Mouse (Mus musculus) midbrain, postnatal 0 days (tissue): ENCODE results near the gene Slc44a3. TPM values are rescaled to one million over a fixed set of nuclear protein-coding genes. Genes with fewer than 3 reads are reported as not detected.

ENCODE experiments used
- ATAC-seq: fragments of 200-750 bp; cut with Nextera tagmentation; 2 replicates; pipeline ENCODE4 v1.8.0; 2017; ENCODE audit warnings: moderate number of reproducible peaks, mild to moderate bottlenecking, moderate TSS enrichment, moderate library complexity; ENCODE audit not compliant: low FRiP score
- DNase-seq: peaks from one replicate; pipeline ENCODE4 v3.0.0-alpha.2; 2015; ENCODE audit warnings: low spot score
- H3K27ac ChIP-seq: fragments of 300-500 bp; sonication (generic); 2 replicates; pipeline ENCODE4 v1.5.1; 2014; ENCODE audit warnings: low read depth, mild to moderate bottlenecking, low read length, mixed read lengths
- H3K27me3 ChIP-seq: fragments of 300-500 bp; sonication (generic); 2 replicates; pipeline ENCODE4 v1.6.1; 2014; ENCODE audit warnings: low read length, control low read depth, mixed read lengths; ENCODE audit not compliant: insufficient read depth
- H3K36me3 ChIP-seq: fragments of 300-500 bp; sonication (generic); 2 replicates; pipeline ENCODE4 v1.6.1; 2014; ENCODE audit warnings: low read length, control low read depth, mixed read lengths; ENCODE audit not compliant: insufficient read depth
- H3K4me1 ChIP-seq: fragments of 300-500 bp; sonication (generic); 2 replicates; pipeline ENCODE4 v1.6.1; 2014; ENCODE audit warnings: mild to moderate bottlenecking, control low read depth, antibody characterized with exemption, low read length, mixed read lengths; ENCODE audit not compliant: insufficient read depth
- H3K4me2 ChIP-seq: fragments of 300-500 bp; sonication (generic); 2 replicates; pipeline ENCODE4 v1.6.1; 2014; ENCODE audit warnings: low read depth, mild to moderate bottlenecking, low read length, mixed read lengths; ENCODE audit not compliant: poor library complexity, severe bottlenecking
- H3K4me3 ChIP-seq: fragments of 300-500 bp; sonication (generic); 2 replicates; pipeline ENCODE4 v1.5.1; 2014; ENCODE audit warnings: low read depth, mild to moderate bottlenecking, low read length, moderate library complexity
- H3K9ac ChIP-seq: fragments of 300-500 bp; sonication (generic); replicated peaks from 2 replicates; pipeline ENCODE4 v1.6.1; 2014; ENCODE audit warnings: mild to moderate bottlenecking, low read length, moderate library complexity, mixed read lengths; ENCODE audit not compliant: poor library complexity, severe bottlenecking
- H3K9me3 ChIP-seq: fragments of 300-500 bp; sonication (generic); 2 replicates; pipeline ENCODE4 v1.6.1; 2016; ENCODE audit warnings: low read length, control low read depth
- CTCF ChIP-seq: IDR thresholded peaks from 2 replicates; pipeline ENCODE4 v1.5.1; 2016; ENCODE audit warnings: antibody characterized with exemption, mild to moderate bottlenecking
- WGBS: fragments of 180-500 bp; shearing (Covaris S2); extraction: QIAGEN DNeasy Blood & Tissue Kit; methylation state at CpG from one replicate; pipeline ENCODE4 v1.1.7; 2014; 5-methylcytosine and 5-hydroxymethylcytosine counted together
- polyA plus RNA-seq: library from polyadenylated mRNA; unstranded; fragments of >200 nt; fragmentation: Nextera tagmentation; extraction: Ambion mirVana; gene quantifications from 2 replicates; pipeline ENCODE4 v1.2.1, GENCODE M21; 2015
- total RNA-seq: library from RNA; depleted of rRNA; stranded (reverse); fragments of >200 nt; gene quantifications from 2 replicates; pipeline ENCODE4 v1.2.3, GENCODE M21; 2014

Gene Slc44a3
- total and polyA plus RNA-seq, 2 experiments from 2014 or later: 0.22 to 0.47 TPM

- no peak for TF ChIP-seq CTCF
- WGBS: 65% methylated on average over 6 of the region's 6 CpGs
- H3K9me3 ChIP-seq: no peaks in the 10 kb centered on the region
- no peaks in the 10 kb centered on the region for H3K27me3 ChIP-seq
- no peak overlapping the region for H3K4me2 ChIP-seq
- no peaks in the 10 kb centered on the region for H3K36me3 ChIP-seq
- ATAC-seq (no peak), DNase-seq (no peak)
- H3K9ac ChIP-seq: no peak overlapping the region
- no peak overlapping the region for H3K4me3 ChIP-seq
- no peaks in the 10 kb centered on the region for H3K4me1 ChIP-seq
- H3K27ac ChIP-seq: no peak overlapping the region
Measured at GRCm38 (mm10) chr3:121576367-121576766, 44.2 kb upstream of the Slc44a3 start.

- no peaks in the 10 kb centered on the region for H3K9me3 ChIP-seq
- no peak overlapping the region for H3K9ac ChIP-seq
- DNase-seq (no peak), ATAC-seq (no peak)
- no peaks in the 10 kb centered on the region for H3K27me3 ChIP-seq
- no peak for TF ChIP-seq CTCF
- WGBS: 82% methylated on average over 4 of the region's 4 CpGs
- no peaks in the 10 kb centered on the region for H3K36me3 ChIP-seq
- no peak overlapping the region for H3K4me2 ChIP-seq
- H3K4me3 ChIP-seq: no peak overlapping the region
- no peaks in the 10 kb centered on the region for H3K4me1 ChIP-seq
- H3K27ac ChIP-seq: no peak overlapping the region
Measured at GRCm38 (mm10) chr3:121574386-121574785, 42.2 kb upstream of the Slc44a3 start.

- H3K4me3 ChIP-seq: no peak overlapping the region
- no peak overlapping the region for H3K4me2 ChIP-seq
- H3K9ac ChIP-seq: no peak overlapping the region
- no peak for ATAC-seq
- no peak for TF ChIP-seq CTCF
- H3K4me1 ChIP-seq: no peaks in the 10 kb centered on the region
- 85% methylated on average over 7 of the region's 7 CpGs for WGBS
- H3K27ac ChIP-seq: no peak overlapping the region
- H3K27me3 ChIP-seq: no peaks in the 10 kb centered on the region
- no peaks in the 10 kb centered on the region for H3K36me3 ChIP-seq
- H3K9me3 ChIP-seq: no peaks in the 10 kb centered on the region
- no peak for DNase-seq
Measured at GRCm38 (mm10) chr3:121573858-121574257, 41.7 kb upstream of the Slc44a3 start.

- Histone ChIP-seq H3K27me3 (no peaks in the 10 kb centered on the region), H3K4me3 (no peak overlapping the region), H3K4me2 (no peak overlapping the region), H3K9me3 (no peaks in the 10 kb centered on the region), H3K36me3 (no peaks in the 10 kb centered on the region), H3K4me1 (no peaks in the 10 kb centered on the region), H3K9ac (no peak overlapping the region), H3K27ac (no peak overlapping the region)
- no peak for DNase-seq
- ATAC-seq: no peak
- 89% methylated on average over 4 of the region's 4 CpGs for WGBS
- no peak for TF ChIP-seq CTCF
Measured at GRCm38 (mm10) chr3:121571491-121571890, 39.3 kb upstream of the Slc44a3 start.

GRCm38 (mm10) chr3:121570623-121571022 is 38.4 kb upstream of the Slc44a3 start:
- Histone ChIP-seq H3K9me3 (no peaks in the 10 kb centered on the region), H3K36me3 (no peaks in the 10 kb centered on the region), H3K4me3 (no peak overlapping the region), H3K27me3 (no peaks in the 10 kb centered on the region), H3K4me2 (no peak overlapping the region), H3K4me1 (no peaks in the 10 kb centered on the region), H3K9ac (no peak overlapping the region), H3K27ac (no peak overlapping the region)
- WGBS: 87% methylated on average over 11 of the region's 11 CpGs
- ATAC-seq (no peak), DNase-seq (no peak)
- no peak for TF ChIP-seq CTCF

- H3K4me2 ChIP-seq: no peak overlapping the region
- ATAC-seq: no peak
- no peaks in the 10 kb centered on the region for H3K27me3 ChIP-seq
- no peak overlapping the region for H3K27ac ChIP-seq
- DNase-seq: no peak
- H3K4me3 ChIP-seq: no peak overlapping the region
- H3K36me3 ChIP-seq: no peaks in the 10 kb centered on the region
- H3K4me1 ChIP-seq: no peaks in the 10 kb centered on the region
- WGBS: 49% methylated on average over 5 of the region's 5 CpGs
- no peaks in the 10 kb centered on the region for H3K9me3 ChIP-seq
- no peak overlapping the region for H3K9ac ChIP-seq
- no peak for TF ChIP-seq CTCF
Measured at GRCm38 (mm10) chr3:121569767-121570166, 37.6 kb upstream of the Slc44a3 start.
